Mouse (Mus musculus) spleen, adult 2 months (tissue): ENCODE measurements at regions not wholly inside any gene's neighbourhood (a gene's known extent, or its start where the extent isn't known, plus 50 kb on each side); places are given as distances from the start of the nearest gene placed in this dataset.

Source experiments
- DNase-seq, 2 experiments: peaks; one replicate each; pipeline versions ENCODE4 v3.0.0 to v3.0.0-alpha.2; 2012 to 2021; ENCODE audit warnings: low spot score in 2 of 2, low read depth in 1 of 2
- H3K27ac ChIP-seq: fragments of 200-500 bp; 2 replicates; pipeline ENCODE4 v1.5.1; 2012; ENCODE audit warnings: low read length, inconsistent platforms; ENCODE audit not compliant: insufficient read depth
- H3K27me3 ChIP-seq: fragments of 200-500 bp; 2 replicates; pipeline ENCODE4 v1.6.1; 2012; ENCODE audit warnings: mild to moderate bottlenecking, moderate library complexity, low read length, inconsistent platforms; ENCODE audit not compliant: control insufficient read depth, insufficient read depth
- H3K36me3 ChIP-seq: fragments of 200-500 bp; 2 replicates; pipeline ENCODE4 v1.6.1; 2012; ENCODE audit warnings: mild to moderate bottlenecking, low read length, inconsistent platforms; ENCODE audit not compliant: control insufficient read depth, insufficient read depth
- H3K4me1 ChIP-seq: fragments of 200-500 bp; 2 replicates; pipeline ENCODE4 v1.6.1; 2011; ENCODE audit warnings: inconsistent platforms; ENCODE audit not compliant: control insufficient read depth, insufficient read depth, insufficient read length
- H3K4me3 ChIP-seq: fragments of 200-500 bp; 2 replicates; pipeline ENCODE4 v1.5.1; 2011; ENCODE audit warnings: mild to moderate bottlenecking, inconsistent platforms; ENCODE audit not compliant: insufficient read depth, insufficient read length; ENCODE audit errors: extremely low read depth
- CTCF ChIP-seq: fragments of 200-500 bp; IDR thresholded peaks from 2 replicates; pipeline ENCODE4 v1.5.1; 2011; ENCODE audit warnings: mild to moderate bottlenecking, inconsistent platforms; ENCODE audit not compliant: insufficient read depth, insufficient read length, insufficient replicate concordance; ENCODE audit errors: extremely low read depth
- POLR2A ChIP-seq: fragments of 200-500 bp; IDR thresholded peaks from 2 replicates; pipeline ENCODE4 v1.6.1; 2011; ENCODE audit warnings: low read depth, low read length, inconsistent platforms
- WGBS: fragments of 180-500 bp; shearing (Covaris S2); methylation state at CpG from one replicate; pipeline ENCODE4 v1.1.7; 2018; 5-methylcytosine and 5-hydroxymethylcytosine counted together

DNA sequence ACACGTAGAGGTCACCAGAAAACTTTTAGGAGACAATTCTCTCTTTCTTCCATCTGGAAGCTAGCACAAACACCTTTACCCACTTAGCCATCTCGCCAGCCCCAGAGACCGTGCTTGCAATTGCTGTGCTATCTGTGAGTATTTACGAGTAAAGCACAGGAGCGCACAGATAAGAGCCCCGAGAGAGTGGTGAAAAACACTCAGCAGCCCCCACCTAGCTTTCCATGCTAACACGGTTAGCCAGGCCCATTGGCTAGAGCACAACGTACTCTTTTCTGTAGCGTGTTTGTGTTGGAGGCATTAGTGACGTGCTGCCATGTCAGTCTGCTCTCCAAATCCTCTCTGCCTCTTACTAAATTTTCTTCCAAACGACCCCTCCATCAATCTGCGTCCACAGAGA lies 112.8 kb downstream of the Chic2 start:
- Histone ChIP-seq H3K27me3 (no peaks in the 10 kb centered on the region), H3K4me1 (no peaks in the 10 kb centered on the region), H3K4me3 (no peak overlapping the region), H3K27ac (no peak overlapping the region), H3K36me3 (no peaks in the 10 kb centered on the region)
- no peak for TF ChIP-seq POLR2A
- no peak for TF ChIP-seq CTCF
- WGBS, result 84% methylated on average over 12 of the region's 12 CpGs
- DNase-seq, result no peak

DNA sequence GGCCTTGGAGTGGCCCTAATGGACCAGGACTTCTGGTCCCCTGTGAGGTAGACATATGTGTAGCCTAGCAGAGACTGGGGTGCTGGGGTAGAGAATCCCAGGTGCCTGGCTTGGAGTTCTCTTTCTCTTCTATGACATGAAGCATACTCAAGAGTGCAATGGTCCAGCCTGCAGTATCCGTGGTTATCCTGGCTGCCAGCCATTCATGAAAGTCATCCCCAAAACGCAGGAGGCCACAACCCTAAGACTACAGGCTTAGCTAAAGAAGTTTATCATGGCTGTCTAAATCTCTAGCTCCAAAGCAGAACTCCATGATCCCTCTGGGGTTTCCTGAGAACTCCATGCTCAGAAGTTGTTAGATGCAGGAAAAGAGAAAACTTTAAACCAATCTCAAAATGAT lies 117.0 kb downstream of the Chic2 start:
- DNase-seq, result no peak
- Histone ChIP-seq H3K27ac (no peak overlapping the region), H3K36me3 (no peaks in the 10 kb centered on the region), H3K4me1 (no peaks in the 10 kb centered on the region), H3K27me3 (no peaks in the 10 kb centered on the region), H3K4me3 (no peak overlapping the region)
- TF ChIP-seq POLR2A (no peak), CTCF (no peak)
- 66% methylated on average over 2 of the region's 2 CpGs for WGBS

DNA sequence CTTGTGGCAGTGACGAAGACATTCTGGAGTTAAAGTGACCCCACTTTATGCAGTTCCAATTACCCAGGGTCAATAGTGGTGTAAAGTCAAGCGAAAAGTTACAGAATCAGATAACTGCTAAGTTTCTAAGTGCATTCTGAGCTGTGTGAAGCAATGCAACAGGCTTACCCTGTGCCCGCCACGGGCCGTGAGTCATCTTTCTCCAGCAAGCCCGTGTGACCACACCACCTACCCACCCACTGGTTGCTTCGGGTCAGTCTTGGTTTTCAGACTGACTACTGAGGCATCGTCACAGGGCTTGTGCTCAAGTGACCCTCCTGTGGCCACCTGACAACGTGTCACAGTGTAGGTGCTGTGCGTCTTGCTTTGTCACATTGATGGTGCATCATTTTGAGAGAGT lies 118.8 kb downstream of the Chic2 start:
- no peak for DNase-seq
- no peak overlapping the region for H3K4me3 ChIP-seq
- TF ChIP-seq POLR2A, result no peak
- TF ChIP-seq CTCF, result no peak
- H3K27ac ChIP-seq, result no peak overlapping the region
- H3K36me3 ChIP-seq, result no peaks in the 10 kb centered on the region
- H3K4me1 ChIP-seq, result no peaks in the 10 kb centered on the region
- 84% methylated on average over 10 of the region's 10 CpGs for WGBS
- H3K27me3 ChIP-seq, result no peaks in the 10 kb centered on the region

DNA sequence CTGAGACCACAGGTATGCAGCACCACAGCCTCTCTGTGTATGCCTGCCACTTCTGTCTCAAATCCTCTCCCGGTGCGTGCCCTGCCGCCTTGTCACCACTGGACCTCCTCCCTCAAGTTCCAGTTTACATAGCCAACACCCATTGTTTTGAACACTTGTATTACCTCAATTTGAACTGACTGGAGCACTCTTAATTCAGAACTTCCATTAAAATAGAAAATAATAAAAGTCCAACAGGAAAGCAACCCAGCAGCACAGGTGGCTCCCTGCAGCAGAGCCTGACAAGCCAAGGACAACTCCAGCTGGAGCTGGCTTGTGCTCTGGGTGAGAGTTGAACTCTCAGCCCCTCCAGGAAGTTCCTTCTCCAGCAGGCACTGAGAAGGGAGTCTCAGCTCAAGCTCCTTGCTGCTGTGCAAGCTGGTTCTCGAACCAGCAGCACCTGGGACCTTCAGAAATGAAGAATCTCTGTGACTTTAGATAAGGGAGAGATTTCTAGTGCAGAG lies 120.5 kb downstream of the Chic2 start:
- no peak overlapping the region for H3K27ac ChIP-seq

DNA sequence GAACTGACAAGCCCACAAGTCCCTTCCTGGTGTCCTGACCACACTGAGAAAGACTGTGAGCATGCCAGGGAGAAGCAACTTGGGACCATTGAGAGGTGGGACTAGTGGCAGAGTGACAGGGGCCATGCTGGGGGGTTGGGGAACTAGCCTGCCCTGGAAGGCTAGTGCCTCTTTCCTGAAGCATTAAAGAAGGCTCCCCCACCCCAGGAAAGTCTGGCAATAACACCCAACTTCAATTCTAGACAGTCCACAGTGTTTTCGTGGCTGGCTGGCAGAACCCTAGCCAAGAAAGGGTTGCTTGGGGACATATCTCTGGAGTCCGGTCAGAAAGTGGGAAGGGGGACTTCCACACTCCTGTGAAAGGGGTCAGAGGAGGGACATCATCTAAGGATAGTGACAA lies 121.2 kb downstream of the Chic2 start:
- Histone ChIP-seq H3K36me3 (no peaks in the 10 kb centered on the region), H3K4me1 (no peaks in the 10 kb centered on the region), H3K4me3 (no peak overlapping the region), H3K27ac (no peak overlapping the region), H3K27me3 (no peaks in the 10 kb centered on the region)
- DNase-seq, result no peak
- no peak for TF ChIP-seq CTCF
- no peak for TF ChIP-seq POLR2A
- 73% methylated on average over 2 of the region's 2 CpGs for WGBS

More for the DNA sequence above, 120.5 kb downstream of the Chic2 start:
- H3K27me3 ChIP-seq, result no peaks in the 10 kb centered on the region
- DNase-seq, result no peak
- H3K4me3 ChIP-seq, result no peak overlapping the region
- TF ChIP-seq CTCF (no peak), POLR2A (no peak)
- H3K4me1 ChIP-seq, result no peaks in the 10 kb centered on the region
- no peaks in the 10 kb centered on the region for H3K36me3 ChIP-seq
- WGBS, result 82% methylated on average over 4 of the region's 4 CpGs

DNA sequence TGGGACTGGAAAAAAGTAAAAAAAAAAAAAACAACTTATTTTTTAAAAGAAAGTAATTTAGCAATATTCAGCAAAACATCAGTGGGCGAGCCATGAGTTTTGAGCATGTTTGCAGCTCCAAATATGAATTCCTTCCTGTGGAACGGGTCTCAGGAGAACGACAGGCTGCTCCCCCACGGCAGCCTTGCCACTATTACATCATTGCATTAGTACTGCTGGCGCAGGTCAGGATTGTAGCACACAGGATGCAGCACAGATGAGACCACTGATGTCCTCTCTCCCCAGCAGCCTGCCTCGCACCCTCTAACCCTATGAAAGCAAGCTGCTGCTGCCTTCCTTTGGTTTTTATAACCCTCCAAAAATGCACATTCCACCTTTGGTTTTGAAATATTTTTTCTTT lies 121.7 kb downstream of the Chic2 start:
- no peak for TF ChIP-seq CTCF
- no peak for TF ChIP-seq POLR2A
- Histone ChIP-seq H3K27ac (no peak overlapping the region), H3K4me3 (no peak overlapping the region)

DNA sequence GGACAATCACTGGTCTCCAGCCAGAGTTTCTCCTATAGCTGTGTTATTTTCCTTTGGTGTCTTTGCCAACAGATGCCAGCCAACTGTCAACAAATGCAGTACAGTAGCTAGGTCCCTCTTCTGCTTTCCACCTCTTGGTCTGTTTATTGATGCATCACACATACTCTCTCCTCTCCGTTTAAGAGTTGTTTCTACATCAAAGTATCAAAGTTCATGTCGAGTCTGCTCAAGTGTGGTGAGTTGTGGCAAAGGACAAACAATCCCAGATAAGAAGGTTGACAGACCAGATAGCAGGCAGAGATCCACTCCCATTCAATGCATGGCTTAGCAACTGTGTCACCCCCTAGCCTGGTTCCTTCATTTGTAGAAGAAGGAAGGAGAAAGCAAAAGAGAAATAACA lies 123.6 kb downstream of the Chic2 start:
- H3K4me3 ChIP-seq, result no peak overlapping the region
- no peak overlapping the region for H3K27ac ChIP-seq
- 56% methylated on average over 2 of the region's 2 CpGs for WGBS
- H3K4me1 ChIP-seq, result no peaks in the 10 kb centered on the region
- DNase-seq, result no peak
- H3K36me3 ChIP-seq, result no peaks in the 10 kb centered on the region
- TF ChIP-seq CTCF, result no peak
- no peak for TF ChIP-seq POLR2A
- H3K27me3 ChIP-seq, result no peaks in the 10 kb centered on the region

More for the DNA sequence above, 121.7 kb downstream of the Chic2 start:
- Histone ChIP-seq H3K4me1 (no peaks in the 10 kb centered on the region), H3K36me3 (no peaks in the 10 kb centered on the region), H3K27me3 (no peaks in the 10 kb centered on the region)
- no peak for DNase-seq
- WGBS, result 69% methylated on average over 6 of the region's 6 CpGs
